Mouse (Mus musculus) inflammation-experienced regulatory T-cells, adult 16 weeks (primary cell): ENCODE measurements around the gene Lcn8. TPM values are rescaled to one million over a fixed set of nuclear protein-coding genes. Genes with fewer than 3 reads are reported as not detected.

Experiments
- polyA plus RNA-seq: library from polyadenylated mRNA; unstranded; fragments of 100-300 nt; shearing (Covaris generic); gene quantifications from one replicate; pipeline ENCODE4 v1.2.1, GENCODE M21; 2017

Lcn8 gene
- not detected for polyA plus RNA-seq

GRCm38 (mm10) chr2:25652902-25653301 is at the start of gene Lcn8:
TSS of gene Lcn8 (plus strand) at chr2:25653120.

GRCm38 (mm10) chr2:25607761-25608622 is 44.9 kb upstream of the Lcn8 start, which contains the start of gene Rabl6:
TSS of gene Rabl6 (minus strand) at chr2:25608521.

GRCm38 (mm10) chr2:25617578-25617977 is 35.3 kb upstream of the Lcn8 start, which contains the start of gene Ccdc183:
TSS of gene Ccdc183 (minus strand) at chr2:25617678.

GRCm38 (mm10) chr2:25621229-25622200 is 31.4 kb upstream of the Lcn8 start, which contains the start of gene Tmem141:
TSS of gene Tmem141 (minus strand) at chr2:25622005.

GRCm38 (mm10) chr2:25627811-25628210 is 25.1 kb upstream of the Lcn8 start, which contains the start of gene Fcna:
TSS of gene Fcna (minus strand) at chr2:25628030.

GRCm38 (mm10) chr2:25657652-25658051 is 4.7 kb downstream of the Lcn8 start, which contains the start of gene Lcn5:
TSS of gene Lcn5 (plus strand) at chr2:25657952.

GRCm38 (mm10) chr2:25676486-25676885 is 23.6 kb downstream of the Lcn8 start, which contains the start of gene Lcn6:
TSS of gene Lcn6 (plus strand) at chr2:25676786.

GRCm38 (mm10) chr2:25682426-25682825 is 29.5 kb downstream of the Lcn8 start, which contains the start of gene Lcn10:
TSS of gene Lcn10 (plus strand) at chr2:25682726.

GRCm38 (mm10) chr2:25699743-25700142 is 46.8 kb downstream of the Lcn8 start, which contains the start of gene Obp2a:
TSS of gene Obp2a (plus strand) at chr2:25700043.

Other genes starting within 250 kb of the Lcn8 start
- 10.9 TPM for gene Fut7, start 229.9 kb upstream of the Lcn8 start, polyA plus RNA-seq
- 30.7 TPM for gene Abca2, start 224.4 kb upstream of the Lcn8 start, polyA plus RNA-seq
- gene Clic3, start 196.3 kb upstream of the Lcn8 start, polyA plus RNA-seq, result 3.9 TPM
- 100 TPM for gene Paxx, start 192.0 kb upstream of the Lcn8 start, polyA plus RNA-seq
- gene Ptgds, start 183.1 kb upstream of the Lcn8 start, polyA plus RNA-seq, result not detected
- gene Lcn12, start 159.2 kb upstream of the Lcn8 start, polyA plus RNA-seq, result not detected
- gene Fbxw5, start 152.4 kb upstream of the Lcn8 start, polyA plus RNA-seq, result 130 TPM
- 10.9 TPM for gene C8g, start 151.4 kb upstream of the Lcn8 start, polyA plus RNA-seq
- 124 TPM for gene Traf2, start 106.2 kb upstream of the Lcn8 start, polyA plus RNA-seq
- gene Edf1, start 95.3 kb upstream of the Lcn8 start, polyA plus RNA-seq, result 318 TPM
- gene Mamdc4, start 78.3 kb upstream of the Lcn8 start, polyA plus RNA-seq, result 0.45 TPM
- gene Phpt1, start 77.9 kb upstream of the Lcn8 start, polyA plus RNA-seq, result 73.4 TPM
- gene Ajm1, start 71.4 kb upstream of the Lcn8 start, polyA plus RNA-seq, result not detected
- 17.8 TPM for gene Rabl6, start 44.6 kb upstream of the Lcn8 start, polyA plus RNA-seq
- not detected for gene Ccdc183, start 35.4 kb upstream of the Lcn8 start, polyA plus RNA-seq
- 1.0 TPM for gene Tmem141, start 31.1 kb upstream of the Lcn8 start, polyA plus RNA-seq
- 16.4 TPM for gene Fcna, start 25.1 kb upstream of the Lcn8 start, polyA plus RNA-seq
- not detected for gene Lcn5, start 4.8 kb downstream of the Lcn8 start, polyA plus RNA-seq
- gene Lcn6, start 23.7 kb downstream of the Lcn8 start, polyA plus RNA-seq, result not detected
- 0.62 TPM for gene Lcn10, start 29.6 kb downstream of the Lcn8 start, polyA plus RNA-seq
- not detected for gene Obp2a, start 46.9 kb downstream of the Lcn8 start, polyA plus RNA-seq
- gene Bmyc, start 53.6 kb downstream of the Lcn8 start, polyA plus RNA-seq, result 179 TPM
- gene Obp2b, start 83.9 kb downstream of the Lcn8 start, polyA plus RNA-seq, result not detected
- gene Lcn3, start 112.4 kb downstream of the Lcn8 start, polyA plus RNA-seq, result not detected
- not detected for gene Lcn11, start 123.9 kb downstream of the Lcn8 start, polyA plus RNA-seq
- gene Gm13539, start 129.1 kb downstream of the Lcn8 start, polyA plus RNA-seq, result not detected
- not detected for gene Glt6d1, start 162.7 kb downstream of the Lcn8 start, polyA plus RNA-seq
- not detected for gene Lcn9, start 170.0 kb downstream of the Lcn8 start, polyA plus RNA-seq
- gene Sohlh1, start 194.1 kb downstream of the Lcn8 start, polyA plus RNA-seq, result 0.52 TPM
- 0.72 TPM for gene Kcnt1, start 210.6 kb downstream of the Lcn8 start, polyA plus RNA-seq